Comparison of ENCODE assay signal across 10 mouse cellular contexts in genomic region chr1:78189501-78190345, GRCm38 (mm10). TPM values are rescaled to one million over a fixed set of nuclear protein-coding genes. Genes with fewer than 3 reads are reported as not detected.
DNase-seq lines count a peak whose midpoint lies in the region; ATAC-seq and TF ChIP-seq lines count a peak whose summit lies in the region.
"Had no signal": no experiment of that assay in that cellular context is flagged by ENCODE, and none has a peak within 500 bp of the region (broad histone marks: within the 10 kb centered on the region; RNA-seq: fewer than 3 reads in every experiment).

No protein-coding gene starts in this region.

- 2% methylated on average over 47 of the region's 47 CpGs for WGBS in heart, embryonic 16.5 days
- WGBS in hindbrain, embryonic 11.5 days, result 1% methylated on average over 44 of the region's 47 CpGs
- 3% methylated on average over 38 of the region's 47 CpGs for WGBS in midbrain, postnatal 0 days

- H3K9me3 ChIP-seq in heart, embryonic 16.5 days (replicated peaks; ENCODE audit: control insufficient read depth, low read length), result no peaks in the 10 kb centered on the region
- no peaks in the 10 kb centered on the region for H3K9me3 ChIP-seq in hindbrain, embryonic 11.5 days (ENCODE audit: control insufficient read depth, low read length)
- H3K9me3 ChIP-seq in midbrain, postnatal 0 days (ENCODE audit: low read length), result no peaks in the 10 kb centered on the region

- peak overlapping the region; percentile 39 for H3K4me3 ChIP-seq in heart, embryonic 16.5 days (ENCODE audit: low read length)
- H3K4me3 ChIP-seq in hindbrain, embryonic 11.5 days (ENCODE audit: low read depth, low read length), result peak overlapping the region; percentile 61
- H3K4me3 ChIP-seq in midbrain, postnatal 0 days (ENCODE audit: low read depth, low read length), result peak overlapping the region; percentile 36

- H3K4me2 ChIP-seq in heart, embryonic 16.5 days (ENCODE audit: low read depth, low read length), result peak overlapping the region; percentile 57
- H3K4me2 ChIP-seq in hindbrain, embryonic 11.5 days (replicated peaks; ENCODE audit: low read depth, low read length), result peak overlapping the region; percentile 62
- peak overlapping the region; percentile 59 for H3K4me2 ChIP-seq in midbrain, postnatal 0 days (ENCODE audit: low read depth, low read length, poor library complexity, severe bottlenecking)

- TF ChIP-seq CTCF in midbrain, postnatal 0 days (IDR thresholded peaks at IDR 0.05), result no peak

- no peaks in the 10 kb centered on the region for H3K36me3 ChIP-seq in heart, embryonic 16.5 days (ENCODE audit: control insufficient read depth, insufficient read depth)
- no peaks in the 10 kb centered on the region for H3K36me3 ChIP-seq in hindbrain, embryonic 11.5 days (ENCODE audit: control insufficient read depth, insufficient read depth, low read length)
- H3K36me3 ChIP-seq in midbrain, postnatal 0 days (ENCODE audit: insufficient read depth, low read length), result no peaks in the 10 kb centered on the region

- H3K27me3 ChIP-seq in heart, embryonic 16.5 days (ENCODE audit: control insufficient read depth, insufficient read depth, low read length), result peaks cover 86% of the 10 kb centered on the region
- peaks cover 35% of the 10 kb centered on the region for H3K27me3 ChIP-seq in hindbrain, embryonic 11.5 days (ENCODE audit: control insufficient read depth, insufficient read depth, low read length)
- peaks cover 29% of the 10 kb centered on the region for H3K27me3 ChIP-seq in midbrain, postnatal 0 days (ENCODE audit: insufficient read depth, low read length)

- DNase-seq in heart, postnatal 25 days (ENCODE audit: low spot score), result no peak
- peak; percentile 70 for DNase-seq in ZHBTc4 (ENCODE audit: low read depth, low spot score)
- peak; percentile 73 for DNase-seq in hindbrain, embryonic 11.5 days (ENCODE audit: low spot score)
- no peak for DNase-seq in midbrain, postnatal 0 days (ENCODE audit: low spot score)
- DNase-seq in spleen, postnatal 36 days (ENCODE audit: low spot score in 2 of 2), result no peak
- DNase-seq in adrenal gland, adult 8-10 months, result no peak
- DNase-seq in gastrocnemius, postnatal 36 days, result no peak

- ATAC-seq in heart, embryonic 16.5 days (replicated peaks; ENCODE audit: extremely low read depth, insufficient read depth, low FRiP score), result no peak
- ATAC-seq in hindbrain, embryonic 11.5 days (ENCODE audit: low FRiP score), result peak; percentile 77
- ATAC-seq in midbrain, postnatal 0 days (ENCODE audit: low FRiP score), result peak; percentile 79

- intact Hi-C loops in heart, postnatal 25 days (cut with DNase I), result no loop called here
- intact Hi-C loops in gastrocnemius, postnatal 36 days (cut with DNase I), result no loop called here

- H3K27ac ChIP-seq in heart, embryonic 16.5 days (ENCODE audit: low read length), result no peak overlapping the region
- H3K27ac ChIP-seq in hindbrain, embryonic 11.5 days (ENCODE audit: low read depth, low read length), result peak overlapping the region; percentile 93
- peak overlapping the region; percentile 57 for H3K27ac ChIP-seq in midbrain, postnatal 0 days (ENCODE audit: low read depth, low read length)

- H3K9ac ChIP-seq in heart, embryonic 16.5 days (ENCODE audit: low read length), result no peak overlapping the region
- peak overlapping the region; percentile 70 for H3K9ac ChIP-seq in hindbrain, embryonic 11.5 days (ENCODE audit: low read depth, low read length)
- H3K9ac ChIP-seq in midbrain, postnatal 0 days (replicated peaks; ENCODE audit: low read length, poor library complexity, severe bottlenecking), result peak overlapping the region; percentile 51; the same call in 1 of the 2 replicates

- H3K4me1 ChIP-seq in heart, embryonic 16.5 days (ENCODE audit: control insufficient read depth, insufficient read depth, low read length), result peaks cover 8% of the 10 kb centered on the region; the same call in 1 of the 2 replicates
- 0 out of 2 replicates have a peak, but pooled peaks cover 3% of the 10 kb centered on the region for H3K4me1 ChIP-seq in hindbrain, embryonic 11.5 days (replicated peaks; ENCODE audit: control insufficient read depth, insufficient read depth, low read length)
- peaks cover 4% of the 10 kb centered on the region; the same call in 1 of the 2 replicates for H3K4me1 ChIP-seq in midbrain, postnatal 0 days (ENCODE audit: insufficient read depth, low read length)

RNA-seq across cellular contexts. Expression of gene Pax3, which starts 7.2 kb away (rescaled TPM):
- 0.04 and 0.12 TPM in 2 replicates for polyA plus RNA-seq in heart, embryonic 16.5 days (2015; fragmentation: Nextera tagmentation; extraction: Ambion mirVana)
- total RNA-seq in heart, postnatal 25 days (2021), result under 1 TPM in 1 of 2 experiments, not detected in 1; 0.06 TPM
- 48.3 and 49.2 TPM in 2 replicates for polyA plus RNA-seq in hindbrain, embryonic 11.5 days (2014; fragmentation: Nextera tagmentation; extraction: Ambion mirVana)
- 5.3 and 5.8 TPM in 2 replicates for total RNA-seq in midbrain, postnatal 0 days (2014; rRNA removed)
- 4.4 and 4.5 TPM in 2 replicates for polyA plus RNA-seq in midbrain, postnatal 0 days (2015; fragmentation: Nextera tagmentation; extraction: Ambion mirVana)
- not detected for total RNA-seq in adrenal gland, adult 8-10 months (2022)
- total RNA-seq in gastrocnemius, postnatal 36 days (2021), result not detected
- total RNA-seq: left cerebral cortex, adult 18-20 months; MEL had no signal

Comparison
In these comparisons a context has a peak if more than half of its experiments do, and no peak if none do; other contexts are left out.
1. DNase-seq: peak in ZHBTc4 (single experiment) and hindbrain, embryonic 11.5 days (single experiment); none in heart, postnatal 25 days (single experiment), midbrain, postnatal 0 days (single experiment), spleen, postnatal 36 days (0 of 2), adrenal gland, adult 8-10 months (single experiment) and gastrocnemius, postnatal 36 days (0 of 2).
2. Peak in every context shown above with its lines, with median percentiles within 50 percentile points of each other: H3K4me2 ChIP-seq and H3K4me3 ChIP-seq.